Mouse (Mus musculus) heart, embryonic 13.5 days (tissue): ENCODE measurements around the gene Fxyd4. TPM values are rescaled to one million over a fixed set of nuclear protein-coding genes. Genes with fewer than 3 reads are reported as not detected.

Source experiments
- ATAC-seq: fragments of 200-750 bp; cut with Nextera tagmentation; 2 replicates; pipeline ENCODE4 v1.8.0; 2017; ENCODE audit warnings: moderate TSS enrichment; ENCODE audit not compliant: insufficient number of reproducible peaks, low FRiP score, low TSS enrichment; ENCODE audit errors: extremely low read depth
- H3K27ac ChIP-seq: fragments of 300-500 bp; sonication (generic); replicated peaks from 2 replicates; pipeline ENCODE4 v1.5.1; 2015; ENCODE audit warnings: moderate library complexity, mild to moderate bottlenecking, inconsistent platforms
- H3K27me3 ChIP-seq: fragments of 300-500 bp; sonication (generic); replicated peaks from 2 replicates; pipeline ENCODE4 v1.6.1; 2015; ENCODE audit warnings: mild to moderate bottlenecking, inconsistent platforms
- H3K36me3 ChIP-seq: fragments of 300-500 bp; sonication (generic); 2 replicates; pipeline ENCODE4 v1.6.1; 2015; ENCODE audit warnings: mild to moderate bottlenecking, inconsistent platforms
- H3K4me1 ChIP-seq: fragments of 300-500 bp; sonication (generic); 2 replicates; pipeline ENCODE4 v1.6.1; 2015; ENCODE audit warnings: inconsistent platforms
- H3K4me2 ChIP-seq: fragments of 300-500 bp; sonication (generic); 2 replicates; pipeline ENCODE4 v1.6.1; 2015; ENCODE audit warnings: inconsistent platforms, mild to moderate bottlenecking, moderate library complexity
- H3K4me3 ChIP-seq: fragments of 300-500 bp; sonication (generic); 2 replicates; pipeline ENCODE4 v1.5.1; 2015; ENCODE audit warnings: moderate library complexity, mild to moderate bottlenecking, inconsistent platforms
- H3K9ac ChIP-seq: fragments of 300-500 bp; sonication (generic); 2 replicates; pipeline ENCODE4 v1.6.1; 2015; ENCODE audit warnings: inconsistent platforms, mild to moderate bottlenecking, moderate library complexity
- H3K9me3 ChIP-seq: fragments of 300-500 bp; sonication (generic); 2 replicates; pipeline ENCODE4 v1.6.1; 2016; ENCODE audit warnings: inconsistent platforms
- WGBS: fragments of 180-500 bp; shearing (Covaris S2); methylation state at CpG from one replicate; pipeline ENCODE4 v1.1.7; 2015; ENCODE audit warnings: mixed read lengths; 5-methylcytosine and 5-hydroxymethylcytosine counted together
- polyA plus RNA-seq: library from polyadenylated mRNA; unstranded; fragments of >200 nt; fragmentation: Nextera tagmentation; extraction: Ambion mirVana; gene quantifications from 2 replicates; pipeline ENCODE4 v1.2.1, GENCODE M21; 2015

Gene Fxyd4
- polyA plus RNA-seq, 1 experiment from 2014 or later = 1.9 TPM

DNA sequence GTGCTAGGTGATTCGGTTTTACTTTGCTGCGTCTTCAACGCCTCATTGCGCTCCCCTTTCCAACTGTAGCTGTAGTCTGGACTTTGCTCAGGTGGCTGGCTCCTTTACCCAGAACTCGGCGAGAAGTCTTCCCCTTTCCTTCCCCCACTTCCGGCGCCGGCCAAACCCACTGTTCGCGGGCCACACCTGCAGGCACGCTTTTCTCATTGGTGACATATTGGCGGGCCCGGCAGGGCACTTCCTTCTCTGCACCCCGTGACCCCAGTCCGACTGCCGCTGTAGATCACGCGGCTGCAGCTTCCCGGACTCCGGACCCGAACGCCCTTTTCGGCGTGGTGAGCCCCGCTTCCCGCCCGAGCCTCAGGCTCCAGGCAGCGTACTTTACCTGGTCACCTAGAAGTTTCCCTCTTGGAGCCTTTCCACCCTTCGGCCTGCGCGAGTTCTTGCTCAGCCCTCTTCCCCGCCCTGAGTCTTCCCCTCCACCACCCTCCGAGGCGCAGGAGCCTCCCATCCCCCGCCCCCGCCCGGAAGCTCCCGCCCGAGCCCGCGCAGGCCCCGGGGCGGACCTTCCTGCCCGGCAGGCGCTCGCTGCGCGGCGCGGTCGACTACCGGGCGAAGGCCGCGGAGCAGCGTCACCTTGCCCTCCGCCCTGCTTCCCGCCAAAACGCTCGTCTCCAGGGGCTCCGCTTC is 20.6 kb downstream of the Fxyd4 start:
- under 1% methylated on average over 62 of the region's 62 CpGs for WGBS
- H3K36me3 ChIP-seq = peaks cover 19% of the 10 kb centered on the region

DNA sequence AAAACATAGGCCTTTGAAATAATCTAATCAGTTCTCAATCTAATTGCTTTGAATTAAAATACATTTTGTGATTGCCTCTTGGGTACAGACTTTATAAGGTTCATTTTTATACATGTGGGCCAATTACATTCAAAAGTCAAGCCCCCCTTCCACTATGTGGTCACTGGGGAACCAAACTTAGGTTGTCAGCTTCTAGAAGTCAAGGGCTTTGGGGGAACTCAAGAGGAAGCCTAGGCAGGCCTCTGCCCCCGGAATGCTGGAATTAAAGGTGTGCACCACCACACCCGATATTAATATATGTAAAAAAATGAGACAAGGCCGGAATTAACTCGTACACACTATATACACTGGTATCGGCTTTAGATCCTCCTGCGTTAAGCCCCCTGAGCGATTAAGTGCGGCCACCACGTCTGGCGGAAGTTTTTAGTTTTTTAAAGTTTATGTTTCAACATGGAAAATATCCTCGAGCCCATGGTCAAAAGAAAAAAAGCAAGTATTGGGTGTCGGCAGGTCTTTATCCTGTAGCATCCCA is 21.2 kb downstream of the Fxyd4 start:
- ATAC-seq = no peak
- H3K36me3 ChIP-seq = peaks cover 14% of the 10 kb centered on the region
- 2% methylated on average over 12 of the region's 12 CpGs for WGBS
- H3K27ac ChIP-seq = peak overlapping the region; percentile 98
- H3K9ac ChIP-seq = peak overlapping the region; percentile 92
- no peaks in the 10 kb centered on the region for H3K27me3 ChIP-seq
- peaks cover 64% of the 10 kb centered on the region for H3K4me1 ChIP-seq
- H3K9me3 ChIP-seq = no peaks in the 10 kb centered on the region
- peak overlapping the region; percentile 87 for H3K4me2 ChIP-seq
- peak overlapping the region; percentile 80 for H3K4me3 ChIP-seq

More for the DNA sequence above, 20.6 kb downstream of the Fxyd4 start:
- Histone ChIP-seq H3K4me1 (peaks cover 59% of the 10 kb centered on the region), H3K27ac (peak overlapping the region; percentile 98), H3K9me3 (no peaks in the 10 kb centered on the region), H3K4me3 (peak overlapping the region; percentile 80), H3K27me3 (no peaks in the 10 kb centered on the region), H3K4me2 (peak overlapping the region; percentile 87), H3K9ac (peak overlapping the region; percentile 92)
- peak; percentile 91 for ATAC-seq

DNA sequence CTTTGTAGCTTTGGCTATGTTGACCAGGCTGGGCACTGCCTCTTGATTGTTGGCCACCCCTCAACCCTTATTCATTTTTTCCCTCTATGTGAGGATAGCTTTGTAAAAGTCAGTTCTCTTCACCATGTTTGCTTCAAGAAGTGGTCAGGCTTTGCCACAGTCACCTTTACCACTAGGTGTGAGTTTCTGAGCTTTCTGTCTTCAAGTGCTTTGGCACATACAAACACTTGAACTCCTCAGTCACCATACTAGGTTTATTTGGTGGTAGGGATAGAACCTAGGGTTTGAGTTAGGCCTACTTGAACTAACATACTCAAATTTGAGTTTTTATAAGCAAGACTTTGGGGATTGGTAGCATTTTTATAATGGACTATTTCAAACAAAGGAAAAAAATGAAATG is 23.0 kb downstream of the Fxyd4 start:
- H3K9me3 ChIP-seq = no peaks in the 10 kb centered on the region
- H3K27ac ChIP-seq = 0 out of 2 replicates have a peak overlapping the region, but pooled peaks have one; percentile 8
- H3K4me2 ChIP-seq = no peak overlapping the region
- no peak overlapping the region for H3K9ac ChIP-seq
- H3K4me3 ChIP-seq = no peak overlapping the region
- no peak for ATAC-seq
- H3K36me3 ChIP-seq = no peaks in the 10 kb centered on the region; the same call in 1 of the 2 replicates
- H3K27me3 ChIP-seq = no peaks in the 10 kb centered on the region
- H3K4me1 ChIP-seq = peaks cover 61% of the 10 kb centered on the region

DNA sequence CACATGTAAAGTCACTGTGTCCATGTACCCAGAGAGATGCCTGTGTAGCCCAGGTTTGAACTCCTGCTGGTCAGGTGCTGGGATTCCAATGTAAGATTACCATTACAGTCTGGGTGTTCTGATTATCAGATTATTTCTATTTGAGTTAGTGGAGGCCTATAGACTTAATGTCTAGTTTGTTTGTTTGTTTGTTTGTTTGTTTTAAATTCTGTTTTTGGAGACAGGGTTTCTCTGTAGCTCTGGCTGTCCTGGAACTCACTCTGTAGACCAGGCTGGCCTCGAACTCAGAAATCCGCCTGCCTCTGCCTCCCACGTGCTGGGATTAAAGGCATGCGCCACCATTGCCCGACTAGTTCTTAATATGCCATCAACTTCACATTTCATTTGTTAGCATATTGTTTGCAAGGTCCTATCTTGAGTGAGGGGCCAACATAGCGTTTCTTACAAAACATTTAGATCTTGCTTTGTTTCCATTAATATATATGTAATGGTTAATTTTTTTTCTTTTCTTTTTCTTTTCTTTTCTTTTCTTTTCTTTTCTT is 27.3 kb downstream of the Fxyd4 start:
- no peak for ATAC-seq
- Histone ChIP-seq H3K9me3 (no peaks in the 10 kb centered on the region), H3K4me2 (peak overlapping the region; percentile 90), H3K9ac (peak overlapping the region; percentile 94), H3K27ac (no peak overlapping the region), H3K4me1 (peaks cover 53% of the 10 kb centered on the region), H3K4me3 (peak overlapping the region; percentile 80), H3K36me3 (no peaks in the 10 kb centered on the region), H3K27me3 (no peaks in the 10 kb centered on the region)
- WGBS = 78% methylated on average over 6 of the region's 6 CpGs

DNA sequence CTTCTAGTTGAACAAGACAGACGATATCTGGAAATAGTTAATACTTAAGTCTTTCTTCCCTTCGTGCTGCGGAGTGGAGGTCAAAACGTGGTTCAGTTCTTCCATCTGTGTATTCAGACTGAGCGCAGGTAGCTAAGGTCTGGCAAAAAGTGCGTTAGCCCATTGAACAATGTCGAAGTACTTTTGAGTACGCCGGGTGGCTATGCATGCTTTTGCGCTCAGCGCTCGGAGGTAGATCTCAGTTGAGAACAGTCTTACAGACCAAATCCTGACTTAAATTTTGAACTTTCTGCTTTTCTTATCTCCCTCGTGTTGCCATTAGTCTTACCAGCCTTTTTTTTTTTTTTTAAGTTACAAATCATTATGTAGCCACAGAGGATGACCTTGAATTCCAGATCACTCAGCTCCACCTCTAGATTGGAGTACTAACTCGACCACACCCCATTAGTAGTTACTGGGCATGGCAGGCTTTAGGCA is 29.0 kb downstream of the Fxyd4 start:
- Histone ChIP-seq H3K4me3 (peak overlapping the region; percentile 80), H3K9me3 (no peaks in the 10 kb centered on the region), H3K27me3 (no peaks in the 10 kb centered on the region), H3K27ac (peak overlapping the region; percentile 92), H3K4me2 (peak overlapping the region; percentile 90), H3K9ac (peak overlapping the region; percentile 94), H3K36me3 (no peaks in the 10 kb centered on the region), H3K4me1 (peaks cover 45% of the 10 kb centered on the region)
- under 1% methylated on average over 14 of the region's 14 CpGs for WGBS
- no peak for ATAC-seq

DNA sequence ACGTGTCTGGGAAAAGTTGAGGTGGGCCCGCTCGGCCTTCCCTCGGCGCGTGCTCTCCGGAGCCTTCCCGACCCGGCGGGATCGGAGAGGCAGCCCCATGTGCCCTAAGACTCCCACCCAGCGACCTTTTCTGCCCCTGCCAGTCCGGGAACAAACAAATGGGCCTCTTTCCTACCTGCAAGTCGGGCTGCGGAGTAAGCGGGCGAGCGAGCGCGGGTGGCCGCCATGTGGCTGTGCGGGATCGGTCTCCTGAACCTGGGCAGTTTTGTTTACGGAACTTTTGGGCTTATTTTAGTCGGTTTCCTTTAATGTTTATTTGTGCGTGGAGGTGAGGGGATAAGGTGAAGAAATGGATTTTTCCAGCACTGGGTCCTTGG is 29.5 kb downstream of the Fxyd4 start:
- Histone ChIP-seq H3K4me3 (peak overlapping the region; percentile 80), H3K9ac (peak overlapping the region; percentile 94), H3K36me3 (no peaks in the 10 kb centered on the region), H3K27ac (peak overlapping the region; percentile 92), H3K4me1 (peaks cover 45% of the 10 kb centered on the region), H3K27me3 (no peaks in the 10 kb centered on the region), H3K9me3 (no peaks in the 10 kb centered on the region), H3K4me2 (peak overlapping the region; percentile 90)
- under 1% methylated on average over 26 of the region's 26 CpGs for WGBS
- ATAC-seq = no peak

DNA sequence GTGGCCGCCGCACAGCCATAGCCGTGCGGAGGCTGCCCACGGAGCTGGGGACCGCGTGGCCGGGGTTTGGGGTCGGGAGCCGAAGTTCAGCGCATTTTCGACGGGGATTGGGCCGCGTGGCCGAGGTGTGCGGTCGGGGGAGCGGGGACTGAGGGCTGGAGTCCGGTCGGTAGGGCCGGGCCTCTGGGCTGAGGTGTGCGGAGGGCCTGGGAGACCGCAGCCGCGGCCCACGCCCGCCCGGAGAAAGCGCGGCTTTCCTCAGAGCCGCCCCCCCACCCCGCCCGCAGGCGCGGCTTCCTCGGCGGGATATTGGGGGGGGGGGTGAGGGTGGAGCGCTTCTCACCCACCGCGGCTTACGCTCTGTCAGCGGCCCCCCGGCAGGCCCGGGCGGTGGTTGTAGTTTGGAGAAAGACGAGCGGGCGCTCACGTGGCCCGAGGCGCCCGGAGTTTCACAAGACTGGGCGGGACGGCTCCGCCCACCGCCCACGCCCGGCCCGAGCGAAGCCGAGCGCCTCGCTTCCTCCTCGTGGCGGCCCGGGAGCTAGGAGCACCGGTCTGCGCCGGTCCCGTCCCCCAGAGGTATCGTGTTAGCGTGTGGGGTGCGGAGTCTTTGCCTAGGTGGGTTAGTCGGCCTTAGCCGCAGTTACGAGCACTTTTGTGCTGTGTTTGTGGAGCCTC is 30.1 kb downstream of the Fxyd4 start:
- WGBS = under 1% methylated on average over 73 of the region's 77 CpGs
- no peaks in the 10 kb centered on the region for H3K9me3 ChIP-seq
- H3K36me3 ChIP-seq = no peaks in the 10 kb centered on the region
- peak overlapping the region; percentile 92 for H3K27ac ChIP-seq
- ATAC-seq = peak; percentile 76
- H3K4me1 ChIP-seq = peaks cover 45% of the 10 kb centered on the region
- peak overlapping the region; percentile 80 for H3K4me3 ChIP-seq
- peak overlapping the region; percentile 94 for H3K9ac ChIP-seq
- no peaks in the 10 kb centered on the region for H3K27me3 ChIP-seq
- peak overlapping the region; percentile 90 for H3K4me2 ChIP-seq

DNA sequence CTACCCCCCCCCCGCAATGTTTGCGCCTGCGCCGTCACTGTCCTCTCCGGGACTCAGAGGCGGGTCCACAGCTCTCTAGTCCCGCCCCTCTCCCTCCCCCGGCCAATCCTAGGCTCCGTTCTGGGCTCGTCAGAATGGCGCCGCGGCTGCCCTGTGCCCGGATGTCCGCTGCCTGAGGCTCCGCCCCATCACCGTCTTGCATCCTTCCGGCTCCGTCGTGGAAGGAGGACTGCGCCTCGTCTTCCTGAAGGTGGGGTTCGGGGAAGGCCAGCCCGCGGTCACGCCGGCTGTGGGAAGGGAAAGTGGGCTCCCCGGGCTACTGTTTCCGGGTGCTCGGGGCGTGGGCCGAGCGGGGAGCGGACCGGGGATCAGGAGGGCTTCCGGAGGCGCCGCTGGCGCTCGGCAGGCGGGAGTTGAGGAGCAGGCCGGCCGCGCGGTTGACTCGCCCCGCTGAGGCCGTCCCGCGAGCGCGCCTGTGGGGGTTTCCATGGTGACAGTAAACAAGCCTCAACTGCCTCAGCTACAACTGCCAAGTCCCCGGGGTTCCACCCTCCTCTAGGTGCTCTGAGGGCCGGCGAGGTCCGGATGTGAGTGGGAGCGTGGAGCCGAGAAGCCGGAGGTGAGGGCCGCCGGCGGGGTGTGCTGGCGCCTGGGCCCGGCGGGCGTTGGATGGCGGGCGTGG is 30.8 kb downstream of the Fxyd4 start:
- H3K27ac ChIP-seq = peak overlapping the region; percentile 92
- H3K4me3 ChIP-seq = peak overlapping the region; percentile 80
- H3K4me2 ChIP-seq = peak overlapping the region; percentile 90
- ATAC-seq = peak; percentile 94
- H3K36me3 ChIP-seq = no peaks in the 10 kb centered on the region
- peak overlapping the region; percentile 94 for H3K9ac ChIP-seq
- no peaks in the 10 kb centered on the region for H3K9me3 ChIP-seq
- no peaks in the 10 kb centered on the region for H3K27me3 ChIP-seq
- peaks cover 39% of the 10 kb centered on the region for H3K4me1 ChIP-seq
- under 1% methylated on average over 58 of the region's 68 CpGs for WGBS

DNA sequence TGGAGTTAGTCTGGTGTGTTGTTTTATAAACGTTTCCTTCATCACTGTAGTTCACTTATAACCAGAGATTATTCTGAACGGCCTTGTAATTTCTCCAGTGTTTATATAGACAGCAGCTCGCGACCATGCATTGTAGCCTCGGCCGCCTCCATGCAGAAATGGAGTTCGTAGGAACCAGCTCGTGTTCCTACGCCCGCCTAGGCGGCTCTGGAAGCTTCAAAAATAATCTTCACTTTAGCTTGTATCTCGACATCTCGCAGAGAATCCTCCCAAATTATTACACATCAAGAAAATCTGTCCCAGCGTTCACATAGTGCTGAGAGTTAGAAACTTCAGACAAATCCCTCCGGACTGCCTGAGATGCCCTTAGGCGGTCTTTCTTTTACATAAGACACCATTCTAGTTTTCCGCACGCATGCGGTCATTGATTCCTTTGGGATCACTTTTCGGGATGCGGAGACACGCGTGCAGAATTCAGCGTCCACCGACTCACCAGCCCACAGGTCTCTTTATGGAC is 31.4 kb downstream of the Fxyd4 start:
- peak overlapping the region; percentile 69 for H3K4me2 ChIP-seq
- peak overlapping the region; percentile 83 for H3K27ac ChIP-seq
- no peak for ATAC-seq
- under 1% methylated on average over 25 of the region's 25 CpGs for WGBS
- H3K4me3 ChIP-seq = peak overlapping the region; percentile 80
- H3K4me1 ChIP-seq = peaks cover 34% of the 10 kb centered on the region
- no peaks in the 10 kb centered on the region for H3K9me3 ChIP-seq
- H3K27me3 ChIP-seq = no peaks in the 10 kb centered on the region
- peak overlapping the region; percentile 84 for H3K9ac ChIP-seq
- H3K36me3 ChIP-seq = no peaks in the 10 kb centered on the region

DNA sequence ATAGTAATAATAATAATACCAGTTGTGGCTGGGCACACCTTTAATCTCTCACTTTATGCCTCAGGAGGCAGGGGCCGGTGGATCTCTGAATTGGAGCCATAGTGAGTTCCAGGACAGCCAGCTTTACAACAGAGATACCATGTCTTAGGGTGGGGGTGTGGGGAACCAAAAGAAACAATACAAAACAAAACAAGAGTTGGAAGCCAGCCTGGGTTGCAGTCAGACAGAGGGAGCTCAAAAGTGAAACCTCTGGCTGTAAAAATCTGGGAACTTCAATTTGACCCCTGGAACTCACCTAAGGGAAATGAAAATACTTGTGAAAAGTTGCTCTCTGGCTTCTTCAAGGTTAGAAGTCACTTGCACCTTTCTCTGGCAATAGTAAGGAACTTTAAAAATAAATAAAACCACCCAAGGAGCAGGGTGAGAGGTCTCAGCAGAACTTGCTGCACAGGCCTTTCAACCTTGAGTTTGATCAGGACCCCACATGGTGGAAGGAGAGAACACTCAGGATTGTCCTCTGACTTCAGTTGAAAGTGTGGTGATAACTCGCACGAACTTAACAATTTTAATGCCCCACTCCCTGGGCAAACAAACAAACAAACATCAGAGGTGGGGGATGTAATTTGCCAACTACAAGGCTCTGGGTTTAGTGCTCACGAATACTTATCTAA is 32.1 kb downstream of the Fxyd4 start:
- 19% methylated on average over 4 of the region's 4 CpGs for WGBS

More for the DNA sequence above, 32.1 kb downstream of the Fxyd4 start:
- H3K4me2 ChIP-seq = peak overlapping the region; percentile 69
- ATAC-seq = no peak
- H3K4me3 ChIP-seq = peak overlapping the region; percentile 80
- peak overlapping the region; percentile 84 for H3K9ac ChIP-seq
- peaks cover 31% of the 10 kb centered on the region for H3K4me1 ChIP-seq
- H3K27ac ChIP-seq = peak overlapping the region; percentile 83
- H3K9me3 ChIP-seq = no peaks in the 10 kb centered on the region
- no peaks in the 10 kb centered on the region for H3K36me3 ChIP-seq
- no peaks in the 10 kb centered on the region for H3K27me3 ChIP-seq
